Mouse (Mus musculus): ENCODE results near the gene Fam186a. TPM values are rescaled to one million over a fixed set of nuclear protein-coding genes. Genes with fewer than 3 reads are reported as not detected.
"Not testable (repeated sequence)": the region's sequence is repeated elsewhere in the genome, so short reads cannot be mapped to it uniquely, and the experiment has no call there.

Fam186a gene
- total RNA-seq, 2 experiments from 2014 or later = 0.08 TPM; not detected in 1

GRCm38 (mm10) chr15:99909339-99909996, 57.4 kb downstream of the Fam186a start:
- H3K27ac ChIP-seq, H3K4me3 ChIP-seq: not testable (repeated sequence)
- DNase-seq (ENCODE audit: low spot score in 2 of 2) = peak in 1 of 2 experiments; percentile 11
- peak; percentile 76 for TF ChIP-seq CTCF (conservative IDR thresholded peaks at IDR 0.05)

GRCm38 (mm10) chr15:99907514-99907913, 59.3 kb downstream of the Fam186a start:
- DNase-seq (ENCODE audit: low spot score in 2 of 2) = no peak
- no peak for TF ChIP-seq CTCF (conservative IDR thresholded peaks at IDR 0.05)
- H3K4me3 ChIP-seq = no peak overlapping the region
- no peak overlapping the region for H3K27ac ChIP-seq

GRCm38 (mm10) chr15:99907041-99907440, 59.8 kb downstream of the Fam186a start:
- TF ChIP-seq CTCF (conservative IDR thresholded peaks at IDR 0.05) = no peak
- H3K4me3 ChIP-seq = no peak overlapping the region
- DNase-seq (ENCODE audit: low spot score in 2 of 2) = no peak
- H3K27ac ChIP-seq = no peak overlapping the region

- H3K4me3 ChIP-seq = no peak overlapping the region
- DNase-seq (ENCODE audit: low spot score in 2 of 2) = no peak
- TF ChIP-seq CTCF (conservative IDR thresholded peaks at IDR 0.05) = no peak
- H3K27ac ChIP-seq = no peak overlapping the region
These were observed 62.0 kb downstream of the Fam186a start for GRCm38 (mm10) chr15:99904841-99905240.

GRCm38 (mm10) chr15:99904333-99904732, 62.5 kb downstream of the Fam186a start:
- Histone ChIP-seq H3K27ac (no peak overlapping the region), H3K4me3 (no peak overlapping the region)
- peak; percentile 92 for TF ChIP-seq CTCF (conservative IDR thresholded peaks at IDR 0.05)
- peak; percentile 35 to 46 for DNase-seq (ENCODE audit: low spot score in 2 of 2)

- DNase-seq (ENCODE audit: low spot score in 2 of 2) = no peak
- no peak for TF ChIP-seq CTCF (conservative IDR thresholded peaks at IDR 0.05)
- Histone ChIP-seq H3K27ac (no peak overlapping the region), H3K4me3 (no peak overlapping the region)
These were observed 63.6 kb downstream of the Fam186a start for GRCm38 (mm10) chr15:99903227-99903626.

GRCm38 (mm10) chr15:99902786-99903185, 64.1 kb downstream of the Fam186a start:
- no peak for TF ChIP-seq CTCF (conservative IDR thresholded peaks at IDR 0.05)
- Histone ChIP-seq H3K4me3 (no peak overlapping the region), H3K27ac (no peak overlapping the region)
- no peak for DNase-seq (ENCODE audit: low spot score in 2 of 2)

- Histone ChIP-seq H3K27ac (no peak overlapping the region), H3K4me3 (no peak overlapping the region)
- no peak for DNase-seq (ENCODE audit: low spot score in 2 of 2)
- TF ChIP-seq CTCF (conservative IDR thresholded peaks at IDR 0.05) = peak; percentile 43
These were observed 70.2 kb downstream of the Fam186a start for GRCm38 (mm10) chr15:99896621-99897020.

- Histone ChIP-seq H3K4me3 (no peak overlapping the region), H3K27ac (no peak overlapping the region)
- TF ChIP-seq CTCF (conservative IDR thresholded peaks at IDR 0.05) = no peak
- DNase-seq (ENCODE audit: low spot score in 2 of 2) = no peak
These were observed 75.5 kb downstream of the Fam186a start for GRCm38 (mm10) chr15:99891355-99891754.

GRCm38 (mm10) chr15:99890412-99891236, 76.2 kb downstream of the Fam186a start:
- no peak overlapping the region for H3K4me3 ChIP-seq
- DNase-seq (ENCODE audit: low spot score in 2 of 2) = no peak
- no peak overlapping the region for H3K27ac ChIP-seq
- no peak for TF ChIP-seq CTCF (conservative IDR thresholded peaks at IDR 0.05)

GRCm38 (mm10) chr15:99889275-99889874, 77.5 kb downstream of the Fam186a start:
- TF ChIP-seq CTCF (conservative IDR thresholded peaks at IDR 0.05) = no peak
- 0 out of 2 replicates have a peak overlapping the region, but pooled peaks have one; percentile 18 for H3K27ac ChIP-seq
- H3K4me3 ChIP-seq = no peak overlapping the region
- DNase-seq (ENCODE audit: low spot score in 2 of 2) = no peak

- H3K27ac ChIP-seq, H3K4me3 ChIP-seq: not testable (repeated sequence)
These were observed 79.7 kb downstream of the Fam186a start for GRCm38 (mm10) chr15:99887130-99887529.

GRCm38 (mm10) chr15:99884038-99884437, 82.8 kb downstream of the Fam186a start:
- no peak for TF ChIP-seq CTCF (conservative IDR thresholded peaks at IDR 0.05)
- DNase-seq (ENCODE audit: low spot score in 2 of 2) = no peak
- no peak overlapping the region for H3K4me3 ChIP-seq
- no peak overlapping the region for H3K27ac ChIP-seq

More at GRCm38 (mm10) chr15:99887130-99887529, 79.7 kb downstream of the Fam186a start:
- not testable (repeated sequence) for DNase-seq (ENCODE audit: low spot score in 2 of 2)

All from layer of hippocampus, adult 2 months (tissue).